Mouse (Mus musculus) kidney, postnatal 0 days (tissue): ENCODE measurements around the gene Wwc1. TPM values are rescaled to one million over a fixed set of nuclear protein-coding genes. Genes with fewer than 3 reads are reported as not detected.
A peak's percentile ranks its signal among the peaks of the same experiment; 100 is the strongest.
"Not testable (repeated sequence)": the region's sequence is repeated elsewhere in the genome, so short reads cannot be mapped to it uniquely, and the experiment has no call there.

Experiments used
- ATAC-seq: fragments of 200-750 bp; cut with Nextera tagmentation; replicated peaks from 2 replicates; pipeline ENCODE4 v1.8.0; 2017; ENCODE audit warnings: low read depth, moderate number of reproducible peaks, moderate TSS enrichment, moderate library complexity; ENCODE audit not compliant: low FRiP score
- DNase-seq: peaks from one replicate; pipeline ENCODE4 v3.0.0-alpha.2; 2016; ENCODE audit warnings: low spot score
- H3K27ac ChIP-seq: fragments of 300-500 bp; sonication (generic); 2 replicates; pipeline ENCODE4 v1.5.1; 2014; ENCODE audit warnings: mild to moderate bottlenecking
- H3K27me3 ChIP-seq: fragments of 300-500 bp; sonication (generic); 2 replicates; pipeline ENCODE4 v1.6.1; 2014; ENCODE audit warnings: low read length, mixed read lengths; ENCODE audit not compliant: insufficient read depth
- H3K36me3 ChIP-seq: fragments of 300-500 bp; sonication (generic); 2 replicates; pipeline ENCODE4 v1.6.1; 2014; ENCODE audit warnings: low read length, mixed read lengths; ENCODE audit not compliant: insufficient read depth
- H3K4me1 ChIP-seq: fragments of 300-500 bp; sonication (generic); replicated peaks from 2 replicates; pipeline ENCODE4 v1.6.1; 2014; ENCODE audit warnings: antibody characterized with exemption, low read length, mixed read lengths; ENCODE audit not compliant: insufficient read depth
- H3K4me2 ChIP-seq: fragments of 300-500 bp; sonication (generic); 2 replicates; pipeline ENCODE4 v1.6.1; 2014; ENCODE audit warnings: mild to moderate bottlenecking, low read length, moderate library complexity, mixed read lengths
- H3K4me3 ChIP-seq: fragments of 300-500 bp; sonication (generic); replicated peaks from 2 replicates; pipeline ENCODE4 v1.5.1; 2014; ENCODE audit warnings: low read depth, low read length
- H3K9ac ChIP-seq: fragments of 300-500 bp; sonication (generic); 2 replicates; pipeline ENCODE4 v1.6.1; 2014; ENCODE audit warnings: low read depth, low read length
- H3K9me3 ChIP-seq: fragments of 300-500 bp; sonication (generic); replicated peaks from 2 replicates; pipeline ENCODE4 v1.6.1; 2016; ENCODE audit warnings: low read length, inconsistent platforms, mixed read lengths
- CTCF ChIP-seq: IDR thresholded peaks from 2 replicates; pipeline ENCODE4 v1.5.1; 2016; ENCODE audit warnings: antibody characterized with exemption, low read depth, mild to moderate bottlenecking, moderate library complexity
- WGBS: fragments of 180-500 bp; shearing (Covaris S2); extraction: QIAGEN DNeasy Blood & Tissue Kit; methylation state at CpG from one replicate; pipeline ENCODE4 v1.1.7; 2014; 5-methylcytosine and 5-hydroxymethylcytosine counted together
- polyA plus RNA-seq: library from polyadenylated mRNA; unstranded; fragments of >200 nt; fragmentation: Nextera tagmentation; extraction: Ambion mirVana; gene quantifications from 2 replicates; pipeline ENCODE4 v1.2.1, GENCODE M21; 2015

Wwc1 gene
- polyA plus RNA-seq, 1 experiment from 2014 or later, result 20.4 TPM

DNA sequence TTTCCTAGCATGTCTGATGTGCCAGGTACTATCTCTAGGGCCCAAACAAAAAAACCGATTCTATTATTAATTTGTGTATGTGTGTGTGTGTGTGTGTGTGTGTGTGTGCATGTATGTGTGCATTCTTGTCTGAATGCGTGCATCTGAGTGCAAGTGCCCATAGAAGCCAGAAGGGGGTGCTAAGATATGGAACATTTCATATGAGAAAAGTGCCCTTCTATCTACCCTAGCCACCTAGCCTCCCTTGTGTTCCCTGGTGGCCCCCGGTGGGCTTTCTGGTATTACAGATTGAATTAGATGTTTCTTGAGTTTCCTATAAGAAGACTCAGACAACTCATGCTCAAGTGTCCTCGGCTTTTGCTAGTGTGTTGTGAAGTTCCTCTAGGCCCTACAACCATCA, 126.7 kb downstream of the Wwc1 start:
- ATAC-seq (no peak), DNase-seq (no peak)
- Histone ChIP-seq H3K27me3 (no peaks in the 10 kb centered on the region), H3K9me3 (no peaks in the 10 kb centered on the region), H3K27ac (no peak overlapping the region), H3K4me1 (no peaks in the 10 kb centered on the region), H3K4me2 (no peak overlapping the region), H3K9ac (no peak overlapping the region), H3K4me3 (no peak overlapping the region), H3K36me3 (peaks cover 8% of the 10 kb centered on the region; the same call in 1 of the 2 replicates)
- TF ChIP-seq CTCF, result peak; percentile 19; the same call in 1 of the 2 replicates
- 95% methylated on average over 4 of the region's 4 CpGs for WGBS

DNA sequence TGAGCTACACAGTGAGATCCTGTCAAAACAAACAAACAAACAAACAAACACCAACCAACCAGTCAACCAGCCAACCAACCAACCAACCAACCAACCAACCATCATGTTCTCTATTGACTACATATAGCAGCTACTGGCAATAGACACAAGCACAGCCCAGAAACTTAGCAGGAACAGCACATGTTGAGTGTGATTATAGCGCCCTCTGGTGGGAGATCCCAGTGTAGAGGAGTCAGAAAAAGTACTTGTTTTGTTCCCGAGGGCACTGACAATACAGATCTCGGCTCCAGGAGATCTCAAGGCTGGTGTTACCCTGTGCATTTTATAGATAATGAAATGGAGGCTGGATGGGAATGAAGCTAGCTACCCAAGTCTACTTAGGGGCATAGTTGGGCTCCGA, 127.6 kb downstream of the Wwc1 start:
- Histone ChIP-seq H3K9ac (no peak overlapping the region), H3K27me3 (no peaks in the 10 kb centered on the region), H3K27ac (no peak overlapping the region), H3K36me3 (0 out of 2 replicates have a peak, but pooled peaks cover 8% of the 10 kb centered on the region), H3K4me1 (no peaks in the 10 kb centered on the region), H3K9me3 (no peaks in the 10 kb centered on the region), H3K4me3 (no peak overlapping the region), H3K4me2 (no peak overlapping the region)
- DNase-seq, result peak; percentile 20
- 52% methylated on average over 4 of the region's 4 CpGs for WGBS
- TF ChIP-seq CTCF, result peak; percentile 65
- no peak for ATAC-seq

DNA sequence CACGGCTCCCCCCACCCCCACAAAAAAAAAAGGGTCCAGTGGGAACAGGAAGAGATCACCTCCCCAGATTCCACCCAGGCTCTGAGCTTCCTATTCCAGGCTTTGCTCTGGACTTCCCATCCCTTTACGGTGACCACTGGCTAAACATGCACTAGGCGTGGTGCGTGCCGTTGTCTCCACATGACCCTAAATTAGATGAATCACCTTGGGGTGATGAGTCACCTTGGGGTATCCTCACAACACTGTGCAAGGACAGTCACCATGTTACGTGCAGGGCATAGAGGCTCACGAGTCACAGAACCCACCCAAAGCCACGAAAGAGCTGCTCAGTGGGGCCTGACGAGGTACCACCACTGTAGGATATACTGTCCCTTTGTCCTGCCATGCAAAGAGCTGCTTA, 136.0 kb downstream of the Wwc1 start:
- Histone ChIP-seq H3K27ac (no peak overlapping the region), H3K27me3 (no peaks in the 10 kb centered on the region), H3K4me3 (no peak overlapping the region), H3K4me2 (no peak overlapping the region), H3K9me3 (no peaks in the 10 kb centered on the region), H3K4me1 (no peaks in the 10 kb centered on the region), H3K36me3 (peaks cover 5% of the 10 kb centered on the region; the same call in 1 of the 2 replicates), H3K9ac (no peak overlapping the region)
- DNase-seq (no peak), ATAC-seq (no peak)
- no peak for TF ChIP-seq CTCF
- 87% methylated on average over 9 of the region's 9 CpGs for WGBS

GRCm38 (mm10) chr11:35842560-35842959, 137.8 kb downstream of the Wwc1 start:
- H3K9me3 ChIP-seq, H3K4me3 ChIP-seq, H3K4me1 ChIP-seq, H3K9ac ChIP-seq, H3K36me3 ChIP-seq, H3K4me2 ChIP-seq, DNase-seq, H3K27ac ChIP-seq, ATAC-seq, H3K27me3 ChIP-seq: not testable (repeated sequence)
- WGBS, result 88% methylated on average over 4 of the region's 4 CpGs

GRCm38 (mm10) chr11:35841738-35842325, 138.5 kb downstream of the Wwc1 start:
- Histone ChIP-seq H3K9ac (no peak overlapping the region), H3K27ac (no peak overlapping the region), H3K4me3 (no peak overlapping the region), H3K36me3 (peaks cover 5% of the 10 kb centered on the region; the same call in 1 of the 2 replicates), H3K9me3 (no peaks in the 10 kb centered on the region), H3K27me3 (no peaks in the 10 kb centered on the region), H3K4me2 (no peak overlapping the region), H3K4me1 (no peaks in the 10 kb centered on the region)
- no peak for ATAC-seq
- 88% methylated on average over 21 of the region's 21 CpGs for WGBS
- no peak for TF ChIP-seq CTCF
- DNase-seq, result no peak

DNA sequence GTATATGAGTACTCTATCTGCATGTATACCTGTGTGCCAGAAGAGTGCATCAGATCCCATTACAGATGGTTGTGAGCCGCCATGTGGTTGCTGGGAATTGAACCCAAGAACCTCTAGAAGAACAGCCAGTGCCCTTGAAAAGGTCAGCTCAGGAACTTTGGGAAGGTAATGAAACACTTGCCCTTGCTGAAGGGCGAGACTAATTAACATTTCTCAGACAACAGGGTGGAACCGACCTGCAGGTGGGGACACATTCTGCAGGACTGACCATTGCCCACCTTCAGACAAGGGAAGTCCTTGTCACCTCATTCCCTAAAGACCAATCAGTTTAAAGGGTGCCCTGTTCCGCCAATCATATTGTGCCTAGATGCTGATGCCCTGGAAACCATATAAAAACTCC, 139.5 kb downstream of the Wwc1 start:
- not testable (repeated sequence) for ATAC-seq, H3K9me3 ChIP-seq
- WGBS, result 92% methylated on average over 4 of the region's 4 CpGs

GRCm38 (mm10) chr11:35840282-35840681, 140.0 kb downstream of the Wwc1 start:
- ATAC-seq, result no peak
- no peaks in the 10 kb centered on the region for H3K4me1 ChIP-seq

More for the DNA sequence above, 139.5 kb downstream of the Wwc1 start:
- not testable (repeated sequence) for H3K27ac ChIP-seq, DNase-seq, H3K4me2 ChIP-seq, H3K9ac ChIP-seq, H3K36me3 ChIP-seq, H3K4me3 ChIP-seq, H3K27me3 ChIP-seq, H3K4me1 ChIP-seq

More at GRCm38 (mm10) chr11:35840282-35840681, 140.0 kb downstream of the Wwc1 start:
- no peak overlapping the region for H3K9ac ChIP-seq
- WGBS, result 85% methylated on average over 7 of the region's 7 CpGs
- H3K4me3 ChIP-seq, result no peak overlapping the region
- TF ChIP-seq CTCF, result peak; percentile 54; the same call in 1 of the 2 replicates
- no peak overlapping the region for H3K4me2 ChIP-seq
- peaks cover 5% of the 10 kb centered on the region; the same call in 1 of the 2 replicates for H3K36me3 ChIP-seq
- no peak for DNase-seq
- no peaks in the 10 kb centered on the region for H3K27me3 ChIP-seq
- no peaks in the 10 kb centered on the region for H3K9me3 ChIP-seq
- H3K27ac ChIP-seq, result no peak overlapping the region
